Mouse (Mus musculus) 416B (cell line): ENCODE results near the gene Wdr25.

Experiments used
- DNase-seq: peaks from one replicate; pipeline ENCODE4 v3.0.0; 2011; ENCODE audit warnings: low read depth

The Wdr25 gene

GRCm38 (mm10) chr12:109068167-109068653, 174.8 kb downstream of the Wdr25 start, which contains the start of gene Begain:
TSS of gene Begain (minus strand) at chr12:109068217.
- no peak for DNase-seq

DNA sequence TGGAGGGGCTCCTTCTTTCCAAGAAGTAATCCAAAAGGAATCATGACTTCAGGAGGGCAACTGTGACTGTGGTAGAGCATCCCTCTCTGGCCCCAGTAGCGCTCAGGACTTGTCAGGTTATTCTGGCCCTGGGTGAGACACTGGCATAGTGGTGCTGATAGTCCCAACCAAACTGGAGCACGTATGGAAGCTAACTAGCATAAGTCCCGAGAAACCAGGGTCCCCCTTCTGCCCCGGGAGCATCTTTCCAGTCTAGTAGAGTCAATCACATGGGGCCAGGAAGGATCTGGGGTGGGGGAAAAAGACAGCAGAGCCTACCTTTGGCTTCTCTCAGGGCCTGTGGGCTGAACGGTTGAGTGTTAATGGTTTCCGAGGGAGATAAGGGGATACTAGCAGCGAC, 175.3 kb downstream of the Wdr25 start:
- no peak for DNase-seq

GRCm38 (mm10) chr12:109069751-109070150, 176.3 kb downstream of the Wdr25 start:
- DNase-seq: no peak

DNA sequence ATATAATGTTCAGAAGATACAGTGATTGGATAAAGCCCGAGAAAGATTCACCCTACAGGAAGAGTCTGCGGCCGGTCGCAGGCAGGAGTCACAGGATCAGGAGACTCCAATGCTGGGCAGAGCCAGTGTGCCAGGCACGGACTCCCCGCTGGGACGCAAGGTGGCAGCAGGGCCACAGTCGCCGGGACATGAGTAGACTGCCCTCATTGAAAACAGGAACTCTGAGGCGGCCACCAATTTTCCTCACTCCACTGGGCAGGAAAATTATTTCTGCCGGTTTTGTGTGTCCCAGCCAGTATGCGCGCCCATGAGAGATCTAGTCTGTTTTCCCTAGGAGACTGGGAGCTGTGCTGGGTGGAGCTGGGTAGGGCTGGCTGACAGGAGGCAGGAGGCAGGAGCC, 177.8 kb downstream of the Wdr25 start:
- DNase-seq: no peak

GRCm38 (mm10) chr12:109074106-109074505, 180.7 kb downstream of the Wdr25 start:
- no peak for DNase-seq

DNA sequence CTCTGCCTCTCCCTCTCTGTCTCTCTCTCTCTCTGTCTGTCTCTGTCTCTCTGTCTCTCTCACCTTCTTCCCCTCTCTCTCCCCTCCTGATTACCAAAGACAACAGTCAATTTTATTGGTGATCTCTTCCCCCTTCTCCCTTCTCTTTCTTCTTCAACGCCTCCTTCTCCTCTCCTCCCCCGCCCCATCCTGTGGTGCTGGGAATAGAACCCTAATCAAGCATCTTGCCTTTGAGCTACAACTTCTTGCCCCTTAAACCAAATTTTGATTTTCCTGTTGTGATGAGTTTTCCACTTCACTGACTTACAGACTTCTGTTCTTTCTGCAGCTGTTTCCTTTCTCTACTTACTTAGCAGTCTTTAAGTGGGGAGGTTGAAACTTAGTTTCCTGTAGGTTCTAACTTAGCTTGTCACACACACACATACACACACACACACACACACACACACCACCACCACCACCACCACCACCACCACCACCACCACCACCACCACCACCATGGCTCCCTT, 181.4 kb downstream of the Wdr25 start:
- no peak for DNase-seq

- no peak for DNase-seq
Observed at GRCm38 (mm10) chr12:109077036-109077435, 183.6 kb downstream of the Wdr25 start.
